Mouse (Mus musculus): ENCODE measurements around the gene Slc12a6. TPM values are rescaled to one million over a fixed set of nuclear protein-coding genes. Genes with fewer than 3 reads are reported as not detected.

The Slc12a6 gene
- polyA plus RNA-seq, 1 experiment = 96.9 TPM

- WGBS = 86% methylated on average over 3 of the region's 3 CpGs
- Histone ChIP-seq H3K4me1 (ENCODE audit: control insufficient read depth, insufficient read depth, low read length) (peaks cover 6% of the 10 kb centered on the region; the same call in 1 of the 2 replicates), H3K27me3 (ENCODE audit: control insufficient read depth, insufficient read depth, low read length) (no peaks in the 10 kb centered on the region), H3K4me3 (replicated peaks; ENCODE audit: insufficient read depth, low read depth, low read length) (no peak overlapping the region), H3K27ac (ENCODE audit: insufficient read depth, low read length) (no peak overlapping the region)
- no peak for DNase-seq
- TF ChIP-seq POLR2A (IDR thresholded peaks at IDR 0.05; ENCODE audit: borderline replicate concordance, insufficient read depth, low read length) = no peak
- TF ChIP-seq CTCF (IDR thresholded peaks at IDR 0.05; ENCODE audit: borderline replicate concordance, insufficient read depth, low read depth, low read length) = no peak
Observed at GRCm38 (mm10) chr2:112308671-112309070, 43.0 kb downstream of the Slc12a6 start.

DNA sequence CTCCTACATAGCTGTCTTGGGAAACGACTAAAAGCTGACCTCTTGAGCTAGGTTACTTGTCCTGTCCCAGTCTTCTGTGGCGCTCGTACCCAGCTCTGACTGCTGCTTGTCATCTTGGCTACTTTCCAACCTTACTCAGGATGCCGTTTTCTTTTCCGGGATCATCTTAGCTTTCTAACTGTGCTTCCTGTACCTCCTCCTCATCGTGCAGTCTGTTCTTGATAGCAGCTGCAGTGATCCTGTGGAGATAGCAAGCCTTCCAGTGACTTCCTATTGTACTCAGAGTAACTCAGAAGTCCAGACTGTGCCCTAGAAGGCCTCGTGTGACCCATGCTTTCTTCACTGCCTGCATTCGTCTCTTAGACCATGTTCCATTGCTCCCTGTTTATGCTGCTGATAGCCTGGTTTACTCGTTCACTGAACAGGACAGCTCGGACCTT is 43.6 kb downstream of the Slc12a6 start:
- WGBS = 20% methylated on average over 10 of the region's 10 CpGs
- peak; percentile 27 to 43 for DNase-seq
- H3K4me1 ChIP-seq (ENCODE audit: control insufficient read depth, insufficient read depth, low read length) = peaks cover 6% of the 10 kb centered on the region; the same call in 1 of the 2 replicates
- no peak overlapping the region; the same call in 1 of the 2 replicates for H3K27ac ChIP-seq (ENCODE audit: insufficient read depth, low read length)
- no peak overlapping the region for H3K4me3 ChIP-seq (replicated peaks; ENCODE audit: insufficient read depth, low read depth, low read length)
- TF ChIP-seq POLR2A (IDR thresholded peaks at IDR 0.05; ENCODE audit: borderline replicate concordance, insufficient read depth, low read length) (no peak), CTCF (IDR thresholded peaks at IDR 0.05; ENCODE audit: borderline replicate concordance, insufficient read depth, low read depth, low read length) (no peak)
- H3K27me3 ChIP-seq (ENCODE audit: control insufficient read depth, insufficient read depth, low read length) = no peaks in the 10 kb centered on the region

DNA sequence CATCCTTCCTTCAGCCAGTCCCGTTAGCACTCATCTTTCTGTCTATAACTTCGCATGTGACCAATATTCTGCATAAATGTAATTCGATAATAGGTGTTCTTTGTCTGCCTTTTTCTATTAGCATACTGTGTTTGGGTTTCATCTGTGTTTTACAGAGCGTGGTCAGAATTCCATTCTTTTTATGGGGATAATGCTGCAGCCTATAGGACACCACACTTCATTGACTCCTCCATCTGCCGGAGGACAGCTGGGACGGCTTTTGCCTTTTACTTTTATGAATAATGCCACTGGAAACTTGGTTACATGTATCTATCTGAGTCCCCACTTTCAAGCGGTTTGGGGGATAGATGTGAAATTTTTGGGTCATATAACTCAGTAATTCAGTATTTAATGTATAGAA is 50.0 kb downstream of the Slc12a6 start:
- WGBS = 86% methylated on average over 7 of the region's 7 CpGs
- no peak overlapping the region for H3K4me3 ChIP-seq (replicated peaks; ENCODE audit: insufficient read depth, low read depth, low read length)
- DNase-seq = no peak
- no peaks in the 10 kb centered on the region for H3K27me3 ChIP-seq (ENCODE audit: control insufficient read depth, insufficient read depth, low read length)
- no peak overlapping the region for H3K27ac ChIP-seq (ENCODE audit: insufficient read depth, low read length)
- H3K4me1 ChIP-seq (ENCODE audit: control insufficient read depth, insufficient read depth, low read length) = no peaks in the 10 kb centered on the region
- TF ChIP-seq POLR2A (IDR thresholded peaks at IDR 0.05; ENCODE audit: borderline replicate concordance, insufficient read depth, low read length) = no peak
- no peak for TF ChIP-seq CTCF (IDR thresholded peaks at IDR 0.05; ENCODE audit: borderline replicate concordance, insufficient read depth, low read depth, low read length)

- 83% methylated on average over 2 of the region's 2 CpGs for WGBS
- Histone ChIP-seq H3K4me1 (ENCODE audit: control insufficient read depth, insufficient read depth, low read length) (no peaks in the 10 kb centered on the region), H3K27me3 (ENCODE audit: control insufficient read depth, insufficient read depth, low read length) (no peaks in the 10 kb centered on the region), H3K27ac (ENCODE audit: insufficient read depth, low read length) (no peak overlapping the region), H3K4me3 (replicated peaks; ENCODE audit: insufficient read depth, low read depth, low read length) (no peak overlapping the region)
- TF ChIP-seq POLR2A (IDR thresholded peaks at IDR 0.05; ENCODE audit: borderline replicate concordance, insufficient read depth, low read length) (no peak), CTCF (IDR thresholded peaks at IDR 0.05; ENCODE audit: borderline replicate concordance, insufficient read depth, low read depth, low read length) (no peak)
- DNase-seq = no peak
Observed at GRCm38 (mm10) chr2:112318227-112318626, 52.6 kb downstream of the Slc12a6 start.

- WGBS = 80% methylated on average over 7 of the region's 7 CpGs
- no peaks in the 10 kb centered on the region for H3K4me1 ChIP-seq (ENCODE audit: control insufficient read depth, insufficient read depth, low read length)
- no peak for TF ChIP-seq CTCF (IDR thresholded peaks at IDR 0.05; ENCODE audit: borderline replicate concordance, insufficient read depth, low read depth, low read length)
- TF ChIP-seq POLR2A (IDR thresholded peaks at IDR 0.05; ENCODE audit: borderline replicate concordance, insufficient read depth, low read length) = no peak
- no peak overlapping the region for H3K27ac ChIP-seq (ENCODE audit: insufficient read depth, low read length)
- no peak for DNase-seq
- H3K4me3 ChIP-seq (replicated peaks; ENCODE audit: insufficient read depth, low read depth, low read length) = no peak overlapping the region
- H3K27me3 ChIP-seq (ENCODE audit: control insufficient read depth, insufficient read depth, low read length) = no peaks in the 10 kb centered on the region
Observed at GRCm38 (mm10) chr2:112318905-112319304, 53.3 kb downstream of the Slc12a6 start.

DNA sequence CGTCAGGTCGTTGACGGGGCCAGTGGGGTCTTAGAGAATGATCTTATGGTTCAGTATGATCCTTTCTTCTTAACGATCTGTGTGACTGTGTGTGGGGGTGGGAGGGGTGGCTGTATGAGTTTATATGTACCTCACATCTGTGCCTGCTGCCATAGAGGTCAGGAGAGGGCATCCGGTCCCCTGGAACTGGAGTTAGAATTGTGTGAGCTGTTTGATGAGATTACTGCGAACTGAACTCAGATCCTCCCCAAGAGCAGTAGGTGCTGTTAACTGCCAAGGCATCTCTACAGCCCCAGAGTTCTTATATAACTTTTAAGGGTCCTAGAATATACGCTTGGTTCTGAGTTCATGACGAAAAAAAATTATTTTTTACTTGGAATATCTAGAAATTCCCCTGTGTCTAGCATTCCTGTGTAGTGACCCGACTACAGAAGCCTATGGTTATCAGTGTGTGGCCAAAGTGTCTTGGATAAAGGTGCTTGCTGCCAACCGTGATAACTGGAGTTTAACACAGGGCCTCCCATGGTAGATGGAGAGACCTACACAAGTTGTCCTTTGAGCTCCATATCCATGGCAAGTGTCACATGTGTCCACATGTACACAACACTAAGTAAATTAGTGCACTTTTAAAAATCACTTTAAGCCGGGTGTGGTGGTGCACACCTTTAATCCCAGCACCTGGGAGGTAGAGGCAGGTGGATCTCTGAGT is 62.6 kb downstream of the Slc12a6 start:
- no peak for TF ChIP-seq CTCF (IDR thresholded peaks at IDR 0.05; ENCODE audit: borderline replicate concordance, insufficient read depth, low read depth, low read length)
- no peak for TF ChIP-seq POLR2A (IDR thresholded peaks at IDR 0.05; ENCODE audit: borderline replicate concordance, insufficient read depth, low read length)
- Histone ChIP-seq H3K4me1 (ENCODE audit: control insufficient read depth, insufficient read depth, low read length) (no peaks in the 10 kb centered on the region), H3K27ac (ENCODE audit: insufficient read depth, low read length) (no peak overlapping the region), H3K4me3 (replicated peaks; ENCODE audit: insufficient read depth, low read depth, low read length) (no peak overlapping the region), H3K27me3 (ENCODE audit: control insufficient read depth, insufficient read depth, low read length) (no peaks in the 10 kb centered on the region)
- DNase-seq = no peak
- 87% methylated on average over 11 of the region's 11 CpGs for WGBS

GRCm38 (mm10) chr2:112332051-112332898 is 66.7 kb downstream of the Slc12a6 start:
- no peaks in the 10 kb centered on the region for H3K4me1 ChIP-seq (ENCODE audit: control insufficient read depth, insufficient read depth, low read length)
- no peaks in the 10 kb centered on the region for H3K27me3 ChIP-seq (ENCODE audit: control insufficient read depth, insufficient read depth, low read length)
- no peak for DNase-seq
- H3K4me3 ChIP-seq (replicated peaks; ENCODE audit: insufficient read depth, low read depth, low read length) = no peak overlapping the region
- 54% methylated on average over 4 of the region's 4 CpGs for WGBS
- no peak overlapping the region for H3K27ac ChIP-seq (ENCODE audit: insufficient read depth, low read length)
- TF ChIP-seq POLR2A (IDR thresholded peaks at IDR 0.05; ENCODE audit: borderline replicate concordance, insufficient read depth, low read length) (no peak), CTCF (IDR thresholded peaks at IDR 0.05; ENCODE audit: borderline replicate concordance, insufficient read depth, low read depth, low read length) (no peak)
